Mouse (Mus musculus): ENCODE results near the gene Tnn. TPM values are rescaled to one million over a fixed set of nuclear protein-coding genes. Genes with fewer than 3 reads are reported as not detected.

Gene Tnn
- total RNA-seq, 1 experiment, result 0.18 TPM

- H3K9ac ChIP-seq (ENCODE audit: insufficient read depth, low read depth, low read length, poor library complexity, severe bottlenecking), result no peak overlapping the region
- no peak overlapping the region for H3K4me3 ChIP-seq (ENCODE audit: insufficient read depth in 1 of 2, low read depth in 1 of 2, low read length in 2 of 2, poor library complexity in 1 of 2, severe bottlenecking in 1 of 2)
- no peaks in the 10 kb centered on the region for H3K36me3 ChIP-seq (ENCODE audit: control insufficient read depth, insufficient read depth, low read length, poor library complexity, severe bottlenecking)
- in situ Hi-C loops (cut with MboI; ENCODE audit: low sequenced_read_pairs in 2 of 2, unreplicated experiment in 2 of 2), result no loop called here
- TF ChIP-seq CHD2 (IDR thresholded peaks at IDR 0.05; ENCODE audit: low read depth, low read length) (no peak), ZNF384 (IDR thresholded peaks at IDR 0.05; ENCODE audit: low read depth, low read length) (no peak), HCFC1 (IDR thresholded peaks at IDR 0.05; ENCODE audit: borderline replicate concordance, insufficient read depth, low read length) (no peak), ZC3H11A (IDR thresholded peaks at IDR 0.05; ENCODE audit: borderline replicate concordance, low read depth, low read length) (no peak), MAFK (IDR thresholded peaks at IDR 0.05; ENCODE audit: insufficient read depth, low read depth, low read length) (no peak)
- no peaks in the 10 kb centered on the region; a peak in 1 of 4 replicates for H3K4me1 ChIP-seq (ENCODE audit: control insufficient read depth in 2 of 2, insufficient read depth in 2 of 2, low read length in 2 of 2, poor library complexity in 1 of 2)
- no peak for DNase-seq (ENCODE audit: low read depth, low spot score)
- no peak overlapping the region for H3K27ac ChIP-seq (ENCODE audit: insufficient read depth, low read depth, low read length, poor library complexity, severe bottlenecking)
- no peaks in the 10 kb centered on the region for H3K9me3 ChIP-seq (ENCODE audit: control insufficient read depth, insufficient read depth, low read depth, low read length)
Observed at GRCm38 (mm10) chr1:160041264-160041775, 112.1 kb downstream of the Tnn start.

GRCm38 (mm10) chr1:160039951-160040645 is 113.3 kb downstream of the Tnn start:
- H3K36me3 ChIP-seq (ENCODE audit: control insufficient read depth, insufficient read depth, low read length, poor library complexity, severe bottlenecking), result no peaks in the 10 kb centered on the region
- H3K9me3 ChIP-seq (ENCODE audit: control insufficient read depth, insufficient read depth, low read depth, low read length), result no peaks in the 10 kb centered on the region
- H3K27ac ChIP-seq (ENCODE audit: insufficient read depth, low read depth, low read length, poor library complexity, severe bottlenecking), result no peak overlapping the region
- DNase-seq (ENCODE audit: low read depth, low spot score), result no peak
- H3K9ac ChIP-seq (ENCODE audit: insufficient read depth, low read depth, low read length, poor library complexity, severe bottlenecking), result no peak overlapping the region
- in situ Hi-C loops (cut with MboI; ENCODE audit: low sequenced_read_pairs in 2 of 2, unreplicated experiment in 2 of 2), result no loop called here
- H3K4me3 ChIP-seq (ENCODE audit: insufficient read depth in 1 of 2, low read depth in 1 of 2, low read length in 2 of 2, poor library complexity in 1 of 2, severe bottlenecking in 1 of 2), result no peak overlapping the region
- no peaks in the 10 kb centered on the region; a peak in 1 of 4 replicates for H3K4me1 ChIP-seq (ENCODE audit: control insufficient read depth in 2 of 2, insufficient read depth in 2 of 2, low read length in 2 of 2, poor library complexity in 1 of 2)
- TF ChIP-seq CHD2 (IDR thresholded peaks at IDR 0.05; ENCODE audit: low read depth, low read length) (no peak), HCFC1 (IDR thresholded peaks at IDR 0.05; ENCODE audit: borderline replicate concordance, insufficient read depth, low read length) (no peak), ZNF384 (IDR thresholded peaks at IDR 0.05; ENCODE audit: low read depth, low read length) (no peak), ZC3H11A (IDR thresholded peaks at IDR 0.05; ENCODE audit: borderline replicate concordance, low read depth, low read length) (no peak), MAFK (IDR thresholded peaks at IDR 0.05; ENCODE audit: insufficient read depth, low read depth, low read length) (no peak)

GRCm38 (mm10) chr1:160036996-160037521 is 116.3 kb downstream of the Tnn start:
- TF ChIP-seq HCFC1 (IDR thresholded peaks at IDR 0.05; ENCODE audit: borderline replicate concordance, insufficient read depth, low read length) (no peak), ZNF384 (IDR thresholded peaks at IDR 0.05; ENCODE audit: low read depth, low read length) (no peak), CHD2 (IDR thresholded peaks at IDR 0.05; ENCODE audit: low read depth, low read length) (no peak), MAFK (IDR thresholded peaks at IDR 0.05; ENCODE audit: insufficient read depth, low read depth, low read length) (no peak), ZC3H11A (IDR thresholded peaks at IDR 0.05; ENCODE audit: borderline replicate concordance, low read depth, low read length) (no peak)
- Histone ChIP-seq H3K4me3 (ENCODE audit: insufficient read depth in 1 of 2, low read depth in 1 of 2, low read length in 2 of 2, poor library complexity in 1 of 2, severe bottlenecking in 1 of 2) (no peak overlapping the region), H3K27ac (ENCODE audit: insufficient read depth, low read depth, low read length, poor library complexity, severe bottlenecking) (no peak overlapping the region), H3K9ac (ENCODE audit: insufficient read depth, low read depth, low read length, poor library complexity, severe bottlenecking) (no peak overlapping the region), H3K4me1 (ENCODE audit: control insufficient read depth in 2 of 2, insufficient read depth in 2 of 2, low read length in 2 of 2, poor library complexity in 1 of 2) (no peaks in the 10 kb centered on the region), H3K36me3 (ENCODE audit: control insufficient read depth, insufficient read depth, low read length, poor library complexity, severe bottlenecking) (no peaks in the 10 kb centered on the region), H3K9me3 (ENCODE audit: control insufficient read depth, insufficient read depth, low read depth, low read length) (no peaks in the 10 kb centered on the region)
- in situ Hi-C loops (cut with MboI; ENCODE audit: low sequenced_read_pairs in 2 of 2, unreplicated experiment in 2 of 2), result no loop called here
- DNase-seq (ENCODE audit: low read depth, low spot score), result no peak

- H3K27ac ChIP-seq (ENCODE audit: insufficient read depth, low read depth, low read length, poor library complexity, severe bottlenecking), result no peak overlapping the region
- no peaks in the 10 kb centered on the region for H3K36me3 ChIP-seq (ENCODE audit: control insufficient read depth, insufficient read depth, low read length, poor library complexity, severe bottlenecking)
- H3K9me3 ChIP-seq (ENCODE audit: control insufficient read depth, insufficient read depth, low read depth, low read length), result no peaks in the 10 kb centered on the region
- no peak for TF ChIP-seq HCFC1 (IDR thresholded peaks at IDR 0.05; ENCODE audit: borderline replicate concordance, insufficient read depth, low read length)
- TF ChIP-seq MAFK (IDR thresholded peaks at IDR 0.05; ENCODE audit: insufficient read depth, low read depth, low read length), result no peak
- TF ChIP-seq ZC3H11A (IDR thresholded peaks at IDR 0.05; ENCODE audit: borderline replicate concordance, low read depth, low read length), result no peak
- no peak for TF ChIP-seq CHD2 (IDR thresholded peaks at IDR 0.05; ENCODE audit: low read depth, low read length)
- no peak for TF ChIP-seq ZNF384 (IDR thresholded peaks at IDR 0.05; ENCODE audit: low read depth, low read length)
- DNase-seq (ENCODE audit: low read depth, low spot score), result no peak
- no peak overlapping the region for H3K4me3 ChIP-seq (ENCODE audit: insufficient read depth in 1 of 2, low read depth in 1 of 2, low read length in 2 of 2, poor library complexity in 1 of 2, severe bottlenecking in 1 of 2)
- H3K4me1 ChIP-seq (ENCODE audit: control insufficient read depth in 2 of 2, insufficient read depth in 2 of 2, low read length in 2 of 2, poor library complexity in 1 of 2), result no peaks in the 10 kb centered on the region
- no peak overlapping the region for H3K9ac ChIP-seq (ENCODE audit: insufficient read depth, low read depth, low read length, poor library complexity, severe bottlenecking)
- in situ Hi-C loops (cut with MboI; ENCODE audit: low sequenced_read_pairs in 2 of 2, unreplicated experiment in 2 of 2), result no loop called here
Observed at GRCm38 (mm10) chr1:160035561-160035960, 117.8 kb downstream of the Tnn start.

Other genes starting within 250 kb of the Tnn start
- gene 4930523C07Rik, start 109.2 kb downstream of the Tnn start, total RNA-seq (2012; rRNA removed), result 0.45 TPM in 1 of 2 replicates, not detected in the other
- 70.3 and 71.6 TPM in 2 replicates for gene Mrps14, start 41.6 kb upstream of the Tnn start, total RNA-seq (2012; rRNA removed)
- gene Cacybp, start 59.3 kb upstream of the Tnn start, total RNA-seq (2012; rRNA removed), result 161 and 184 TPM in 2 replicates